Mouse (Mus musculus) testis, adult 2 months (tissue): ENCODE data around the gene Aven.

Experiments
- CTCF ChIP-seq: fragments of 200-500 bp; IDR thresholded peaks from 2 replicates; pipeline ENCODE4 v1.5.1; 2012; ENCODE audit warnings: low read depth, mild to moderate bottlenecking, inconsistent platforms, low read length, moderate library complexity; ENCODE audit not compliant: control insufficient read depth, insufficient read depth, insufficient replicate concordance
- POLR2A ChIP-seq: fragments of 200-500 bp; IDR thresholded peaks from 2 replicates; pipeline ENCODE4 v1.6.1; 2012; ENCODE audit warnings: low read depth, mild to moderate bottlenecking, inconsistent platforms, low read length, moderate library complexity; ENCODE audit not compliant: control insufficient read depth

- TF ChIP-seq POLR2A (no peak), CTCF (no peak)
Observed at GRCm38 (mm10) chr2:112614375-112614774, 121.6 kb downstream of the Aven start.
